Mouse (Mus musculus) Muller cell, postnatal 12 days (primary cell): ENCODE data around the gene Vmn1r168.
"Not testable (repeated sequence)": the region's sequence is repeated elsewhere in the genome, so short reads cannot be mapped to it uniquely, and the experiment has no call there.

ENCODE experiments used
- DNase-seq: peaks from one replicate; pipeline ENCODE4 v3.0.0-alpha.2; 2015; ENCODE audit errors: inconsistent ontology term

Gene Vmn1r168

DNA sequence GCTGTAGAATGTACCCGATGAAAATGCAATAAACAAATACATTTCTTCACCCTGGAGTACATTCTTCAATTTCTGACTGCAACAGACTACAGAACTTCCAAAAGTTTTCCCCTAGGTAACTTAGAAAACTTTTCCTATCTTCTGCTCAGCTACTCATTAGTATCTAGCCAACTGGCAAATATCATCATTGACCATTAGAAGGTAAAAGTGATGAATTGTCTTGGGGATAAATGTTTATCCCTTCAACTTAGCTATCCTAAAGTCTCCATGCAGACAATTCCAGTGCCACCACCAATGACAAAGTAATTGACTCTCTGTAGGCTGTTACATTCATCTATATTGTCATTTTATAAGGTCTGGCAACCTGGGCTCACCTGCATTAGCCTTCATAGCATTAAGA is at the start of gene Vmn1r168:
TSS of gene Vmn1r168 (plus strand) at position 301 of the 400 bp plus-strand sequence.
- not testable (repeated sequence) for DNase-seq

DNA sequence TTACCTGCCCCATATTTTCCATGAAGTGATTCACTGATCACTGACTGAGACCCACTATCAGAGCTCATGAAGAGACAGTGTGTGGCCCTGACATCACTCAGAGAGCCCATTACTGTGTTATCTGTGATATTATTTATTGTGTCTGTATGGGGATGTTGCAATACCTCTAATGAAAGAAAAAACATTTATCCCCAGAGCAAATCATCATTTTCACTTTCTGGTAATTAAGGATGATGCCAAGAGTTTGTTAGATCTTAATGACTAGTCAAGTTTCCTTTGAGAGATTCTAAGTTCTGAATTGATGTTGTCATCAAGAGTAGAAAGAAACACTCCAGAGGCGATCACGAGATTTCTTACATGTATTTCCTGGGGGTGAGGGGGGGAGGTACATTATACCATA is 32.4 kb upstream of the Vmn1r168 start, which contains the start of gene Vmn1r167:
TSS of gene Vmn1r167 (minus strand) at position 101 of the 400 bp plus-strand sequence.
- DNase-seq, result not testable (repeated sequence)

DNA sequence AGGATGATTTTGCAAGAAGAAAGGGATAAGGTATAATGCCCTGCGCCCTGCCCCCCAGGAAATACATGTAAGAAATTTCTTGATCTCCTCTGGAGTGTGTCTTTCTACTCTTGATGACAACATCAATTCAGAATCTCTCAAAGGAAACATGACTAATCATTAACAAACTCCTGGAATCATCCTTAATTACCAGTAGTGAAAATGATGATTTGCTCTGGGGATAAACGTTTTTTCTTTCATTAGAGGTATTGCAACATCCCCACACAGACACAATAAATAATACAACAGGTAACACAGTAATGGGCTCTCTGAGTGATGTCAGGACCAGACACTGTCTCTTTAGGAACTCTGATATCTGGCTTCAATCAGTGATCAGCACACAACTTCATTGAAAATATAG is 35.7 kb downstream of the Vmn1r168 start, which contains the start of gene Vmn1r169:
TSS of gene Vmn1r169 (plus strand) at position 301 of the 400 bp plus-strand sequence.
- not testable (repeated sequence) for DNase-seq
